Mouse (Mus musculus): ENCODE data around the gene Ms4a2. TPM values are rescaled to one million over a fixed set of nuclear protein-coding genes. Genes with fewer than 3 reads are reported as not detected.

The Ms4a2 gene
- under 1 TPM in 1 of 2 experiments, not detected in 1; 0.26 TPM for total RNA-seq (2021)
- long read RNA-seq, experiment 1 = 0 reads
- long read RNA-seq, experiment 2 = 0 reads

GRCm38 (mm10) chr19:11623551-11623950 lies at the start of gene Ms4a2:
Ms4a2 (minus strand) TSS chr19:11623719.
- DNase-seq (ENCODE audit: low spot score) = no peak

GRCm38 (mm10) chr19:11661562-11661961 lies 38.0 kb upstream of the Ms4a2 start:
- DNase-seq (ENCODE audit: low spot score) = no peak

DNA sequence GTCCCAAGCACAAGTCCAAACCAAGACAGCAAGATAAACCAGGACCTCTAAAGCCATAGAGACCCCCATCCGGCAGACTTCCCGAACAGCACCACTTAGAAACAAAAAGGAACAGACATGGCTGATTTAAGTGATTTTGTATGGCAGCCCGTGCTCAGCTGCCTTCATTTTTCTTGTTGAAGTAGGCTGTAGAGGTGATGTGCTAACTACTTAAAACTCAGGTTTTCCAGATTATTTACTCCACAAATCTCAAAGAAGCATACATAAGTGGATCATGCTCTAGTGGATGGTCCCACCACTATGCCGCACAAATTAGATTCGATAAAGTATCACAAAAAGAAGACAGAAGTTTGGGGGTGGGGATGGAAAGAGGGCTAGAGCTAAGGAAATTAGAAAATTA lies 36.9 kb upstream of the Ms4a2 start, which contains the start of gene Oosp2:
Oosp2 (minus strand) TSS at position 101 of the 400 bp plus-strand sequence.
- DNase-seq (ENCODE audit: low spot score) = no peak

DNA sequence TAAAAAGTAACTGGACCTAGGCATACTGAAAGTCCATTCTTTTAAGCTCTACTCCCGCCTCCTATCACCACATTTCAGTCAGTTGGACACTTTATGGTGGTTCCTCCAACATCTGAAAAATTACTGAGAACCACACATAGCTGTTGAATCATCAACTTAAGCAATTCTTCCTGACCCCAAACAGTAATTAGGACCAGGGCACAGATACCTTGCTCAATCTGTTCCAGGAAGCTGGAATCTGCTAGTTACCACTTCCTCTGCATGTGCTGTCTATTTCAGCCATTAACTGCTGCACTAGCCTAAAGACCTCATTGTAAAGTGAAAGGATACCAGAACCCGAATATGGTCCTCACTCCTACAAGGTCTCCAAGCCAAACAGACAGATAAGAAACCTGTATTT lies 35.6 kb upstream of the Ms4a2 start:
- no peak for DNase-seq (ENCODE audit: low spot score)

- DNase-seq (ENCODE audit: low spot score) = no peak
Observed at GRCm38 (mm10) chr19:11649564-11649963, 26.0 kb upstream of the Ms4a2 start.

DNA sequence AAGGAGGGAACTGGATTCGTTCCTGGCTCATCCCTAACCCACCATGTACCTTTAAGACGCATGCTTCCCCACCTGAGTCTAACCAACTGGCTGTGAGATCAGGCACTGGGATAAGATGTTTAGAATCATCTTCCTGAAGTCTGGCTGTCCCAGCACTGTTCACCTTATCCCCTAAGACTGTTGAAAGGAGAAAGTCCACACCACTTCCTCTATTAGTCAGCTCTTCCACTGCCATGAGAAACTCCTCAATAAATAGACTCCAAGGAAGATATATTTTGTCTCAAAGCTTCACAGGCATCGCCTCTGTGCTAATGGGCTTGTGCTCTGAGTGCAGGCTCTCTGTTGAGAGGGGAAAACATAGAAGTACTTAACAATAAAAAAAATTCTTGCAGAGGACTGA lies 22.6 kb upstream of the Ms4a2 start:
- no peak for DNase-seq (ENCODE audit: low spot score)

DNA sequence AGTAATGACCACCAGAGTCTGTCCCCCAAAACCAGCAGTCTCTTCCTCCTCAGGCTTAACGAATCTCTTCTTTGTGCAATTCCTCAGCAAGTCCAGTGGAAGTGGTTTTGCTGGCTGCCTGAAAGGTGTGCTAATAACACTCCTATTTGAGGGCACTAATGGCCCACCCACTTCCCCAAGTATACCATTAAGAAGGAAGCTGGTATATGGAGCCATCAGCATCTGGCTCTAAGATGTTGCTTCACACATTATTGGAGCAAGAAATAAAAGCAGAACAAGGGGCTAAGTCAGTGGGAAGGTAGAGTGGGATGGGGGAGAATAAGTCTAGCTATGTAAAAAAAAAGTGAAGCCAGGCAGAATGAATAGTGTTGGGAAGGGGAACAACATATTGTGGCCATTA lies 17.2 kb upstream of the Ms4a2 start, which contains the start of gene Ms4a3:
Ms4a3 (minus strand) TSS at position 120 of the 400 bp plus-strand sequence.
- DNase-seq (ENCODE audit: low spot score) = no peak

DNA sequence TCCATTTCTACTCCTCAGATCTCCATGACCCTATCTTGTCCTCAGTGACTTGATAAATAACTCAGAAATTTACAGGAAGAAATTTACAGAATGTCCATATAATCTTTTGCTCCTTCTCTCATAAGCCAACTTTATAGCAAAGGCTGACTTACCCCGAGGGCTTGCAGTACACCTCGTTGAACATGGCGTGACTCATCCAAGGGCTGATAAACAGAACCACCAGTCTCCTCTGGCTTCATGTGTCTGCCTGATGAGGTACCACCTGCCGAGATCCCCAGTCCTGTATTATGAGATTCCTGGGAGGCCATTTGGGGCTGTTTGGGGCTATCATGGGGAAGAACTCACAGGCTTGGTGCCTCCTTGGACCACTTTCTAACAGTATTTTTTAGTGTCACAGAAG lies 15.5 kb upstream of the Ms4a2 start:
- no peak for DNase-seq (ENCODE audit: low spot score)

GRCm38 (mm10) chr19:11635572-11635971 lies 12.1 kb upstream of the Ms4a2 start:
- no peak for DNase-seq (ENCODE audit: low spot score)

- DNase-seq (ENCODE audit: low spot score) = no peak
Observed at GRCm38 (mm10) chr19:11634330-11634729, 10.8 kb upstream of the Ms4a2 start.

DNA sequence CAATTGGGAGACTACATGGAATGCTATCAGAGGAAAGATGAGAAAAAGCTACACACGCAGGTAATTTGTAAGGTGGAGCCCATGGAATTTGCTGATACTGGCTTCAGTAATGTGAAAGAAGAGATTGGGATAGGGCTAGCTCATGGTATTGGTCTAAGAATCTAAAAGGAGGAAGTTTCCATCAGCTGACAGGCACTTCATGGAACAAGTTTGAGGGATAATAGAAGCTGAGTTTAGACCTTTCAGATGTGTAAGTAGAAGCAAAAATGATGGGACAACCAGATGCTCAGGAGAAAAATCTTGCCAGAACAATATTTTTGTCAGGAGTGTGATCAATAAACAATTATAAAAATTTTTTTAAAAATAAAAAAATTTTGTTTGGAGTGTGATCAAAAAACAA lies 10.2 kb upstream of the Ms4a2 start:
- no peak for DNase-seq (ENCODE audit: low spot score)

DNA sequence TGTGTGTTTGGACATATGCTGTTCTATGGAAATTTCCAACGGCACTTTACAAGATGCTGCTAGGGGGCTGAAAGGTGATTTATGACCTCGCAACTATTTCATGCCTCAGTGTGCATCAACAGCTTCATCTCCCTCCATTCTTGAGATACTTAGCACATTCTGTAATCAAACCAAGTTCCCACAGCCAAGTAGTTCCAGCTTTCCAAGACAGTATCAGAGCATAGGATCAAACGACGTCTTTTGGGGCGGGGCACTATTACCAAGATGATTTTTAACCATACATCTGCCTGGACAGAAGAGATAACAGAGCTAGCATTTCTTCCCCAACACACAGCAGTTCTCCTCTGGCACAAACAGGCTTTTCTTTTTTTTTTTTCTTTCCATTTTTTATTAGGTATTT lies 1.7 kb upstream of the Ms4a2 start:
- no peak for DNase-seq (ENCODE audit: low spot score)

GRCm38 (mm10) chr19:11624800-11625199 lies 1.3 kb upstream of the Ms4a2 start:
- no peak for DNase-seq (ENCODE audit: low spot score)

DNA sequence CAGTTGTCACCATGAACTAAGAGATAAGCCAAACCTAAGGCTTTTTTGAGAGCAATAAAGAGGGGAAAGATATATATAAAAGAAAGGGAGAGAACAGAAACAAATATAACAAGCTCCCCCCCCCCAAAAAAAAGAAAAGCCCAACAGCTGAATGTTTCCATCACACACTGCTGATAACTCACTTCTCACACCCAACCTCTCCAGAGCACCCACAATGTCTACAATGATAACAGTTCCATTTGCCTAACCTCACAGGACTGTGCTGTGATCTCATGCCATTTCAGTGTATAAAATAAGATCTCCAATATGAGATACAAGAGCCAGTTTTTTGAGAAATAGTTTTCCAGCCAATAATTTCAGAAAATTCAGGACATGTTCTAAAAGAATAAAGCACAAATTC lies 5.5 kb downstream of the Ms4a2 start:
- no peak for DNase-seq (ENCODE audit: low spot score)

GRCm38 (mm10) chr19:11614805-11615204 lies 8.7 kb downstream of the Ms4a2 start:
- DNase-seq (ENCODE audit: low spot score) = no peak

DNA sequence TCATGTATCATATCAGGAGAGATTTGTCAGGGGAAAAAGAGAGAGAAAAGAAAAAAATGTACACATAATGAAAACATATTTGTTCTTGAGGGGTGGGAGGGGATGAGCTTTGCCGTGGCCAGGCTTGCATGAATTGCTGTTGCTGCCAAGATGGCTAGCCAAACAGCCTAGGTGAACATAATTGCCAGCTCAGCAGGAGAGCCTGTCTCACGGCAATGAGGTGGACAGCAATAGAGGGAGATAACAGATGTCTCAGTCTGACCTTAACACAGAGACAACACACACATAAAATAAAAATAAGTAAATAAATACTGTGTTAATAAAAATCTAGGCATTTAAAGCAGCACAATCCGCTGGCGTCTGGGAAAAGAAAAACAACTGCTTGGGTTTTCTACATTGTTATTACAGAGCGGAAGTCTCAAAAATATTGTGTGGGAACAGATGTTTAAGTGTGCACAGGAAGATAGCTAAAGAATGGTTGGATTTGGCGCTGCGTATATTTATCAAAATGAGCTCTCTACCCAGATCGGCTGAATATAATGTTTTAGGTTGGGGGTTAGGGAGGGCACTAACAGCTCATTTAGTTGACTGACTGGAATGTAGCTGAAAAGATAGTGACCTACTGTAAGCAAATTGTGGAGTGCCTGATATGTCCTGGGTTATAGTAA lies 9.6 kb downstream of the Ms4a2 start:
- DNase-seq (ENCODE audit: low spot score) = no peak

- no peak for DNase-seq (ENCODE audit: low spot score)
Observed at GRCm38 (mm10) chr19:11613084-11613483, 10.4 kb downstream of the Ms4a2 start.

- DNase-seq (ENCODE audit: low spot score) = no peak
Observed at GRCm38 (mm10) chr19:11612293-11612692, 11.2 kb downstream of the Ms4a2 start.

GRCm38 (mm10) chr19:11611541-11611945 lies 12.0 kb downstream of the Ms4a2 start:
- no peak for DNase-seq (ENCODE audit: low spot score)

DNA sequence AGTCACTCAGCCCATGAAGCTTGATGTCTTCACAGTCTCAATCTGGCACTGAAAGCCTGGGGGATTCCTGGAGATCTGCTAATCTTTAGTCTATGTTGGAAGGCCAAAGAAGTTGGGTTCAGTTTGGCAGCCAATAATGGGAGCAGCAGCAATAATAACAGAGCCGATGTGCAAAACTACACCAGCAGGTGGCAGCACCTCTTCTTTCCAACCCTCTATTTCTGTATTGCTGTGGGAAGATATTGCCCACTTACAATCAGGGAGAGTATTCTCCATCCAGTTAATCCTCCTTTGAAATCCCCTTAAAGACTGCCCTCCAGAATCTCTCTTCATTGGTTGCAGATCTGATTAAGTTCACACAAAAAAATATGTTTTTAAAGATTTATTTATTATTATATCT lies 15.3 kb downstream of the Ms4a2 start:
- DNase-seq (ENCODE audit: low spot score) = peak; percentile 13

GRCm38 (mm10) chr19:11604603-11605002 lies 18.9 kb downstream of the Ms4a2 start, which contains the start of gene Ms4a6d:
Ms4a6d (minus strand) TSS chr19:11604849.
- DNase-seq (ENCODE audit: low spot score) = no peak

DNA sequence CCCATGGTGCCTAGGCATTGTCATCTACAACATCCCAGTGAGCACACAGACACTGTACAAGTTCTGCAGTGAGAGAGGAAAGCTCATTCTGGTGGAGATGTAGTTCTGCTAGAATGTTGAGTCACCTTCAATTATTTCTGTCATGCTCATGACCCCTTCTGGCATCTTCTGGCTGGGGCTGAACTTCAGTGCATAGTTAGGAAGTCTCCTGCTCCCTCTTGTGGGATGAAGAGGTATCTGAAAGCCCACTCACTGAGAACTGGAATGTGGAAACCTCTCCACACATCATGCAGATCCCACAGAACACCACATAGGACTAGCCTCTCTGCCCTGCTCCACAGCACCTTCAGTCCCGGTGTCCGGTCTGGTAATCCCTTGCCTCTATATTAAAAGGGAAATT lies 21.5 kb downstream of the Ms4a2 start:
- DNase-seq (ENCODE audit: low spot score) = peak; percentile 11

- no peak for DNase-seq (ENCODE audit: low spot score)
Observed at GRCm38 (mm10) chr19:11601349-11601748, 22.2 kb downstream of the Ms4a2 start.

Data from gastrocnemius, adult 18-20 months (tissue).